Mouse (Mus musculus): ENCODE measurements around the gene Sema6d. TPM values are rescaled to one million over a fixed set of nuclear protein-coding genes. Genes with fewer than 3 reads are reported as not detected.

The Sema6d gene
- total and polyA plus RNA-seq, 3 experiments, result 0.05 TPM; not detected in 2

DNA sequence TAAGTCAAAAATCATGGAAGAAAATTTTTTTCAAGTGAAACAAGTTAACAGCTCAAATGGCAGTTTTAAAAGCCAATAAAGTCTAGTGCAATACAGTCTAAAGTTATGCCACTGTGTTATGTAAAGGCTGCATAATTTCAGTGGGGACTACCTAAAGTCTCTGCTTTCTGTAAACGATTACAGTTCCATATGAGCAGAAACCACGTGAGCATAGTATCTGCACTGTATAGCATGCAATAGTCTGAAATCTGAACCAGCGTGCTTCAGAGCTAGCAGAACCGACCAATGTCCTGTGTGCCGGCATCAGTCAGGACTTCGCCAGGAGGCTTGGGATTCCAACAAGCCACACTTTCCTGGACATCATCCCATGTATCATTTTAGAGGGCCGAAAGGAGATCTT is 538.9 kb downstream of the Sema6d start:
- no peak for DNase-seq (ENCODE audit: low spot score)
- TF ChIP-seq CTCF (IDR thresholded peaks at IDR 0.05; ENCODE audit: low read depth, low read length) (no peak), GATA2 (IDR thresholded peaks at IDR 0.05; ENCODE audit: borderline replicate concordance, low read depth, low read length) (no peak), TAL1 (conservative IDR thresholded peaks at IDR 0.05; ENCODE audit: low read depth, low read length) (no peak), POLR2AphosphoS5 (IDR thresholded peaks at IDR 0.05; ENCODE audit: insufficient replicate concordance, low read depth, low read length) (no peak), GATA1 (IDR thresholded peaks at IDR 0.05; ENCODE audit: borderline replicate concordance, low read length) (no peak)
- H3K9me3 ChIP-seq (replicated peaks), result peaks cover 42% of the 10 kb centered on the region
- H3K4me3 ChIP-seq (ENCODE audit: low read depth, low read length), result no peak overlapping the region
- ATAC-seq (ENCODE audit: extremely low read depth, insufficient number of reproducible peaks, low FRiP score, poor library complexity, severe bottlenecking), result no peak
- no peaks in the 10 kb centered on the region for H3K36me3 ChIP-seq (replicated peaks)
- no peaks in the 10 kb centered on the region for H3K4me1 ChIP-seq (ENCODE audit: insufficient read depth, low read depth, low read length)
- H3K27me3 ChIP-seq (ENCODE audit: insufficient read depth, low read length), result no peaks in the 10 kb centered on the region

DNA sequence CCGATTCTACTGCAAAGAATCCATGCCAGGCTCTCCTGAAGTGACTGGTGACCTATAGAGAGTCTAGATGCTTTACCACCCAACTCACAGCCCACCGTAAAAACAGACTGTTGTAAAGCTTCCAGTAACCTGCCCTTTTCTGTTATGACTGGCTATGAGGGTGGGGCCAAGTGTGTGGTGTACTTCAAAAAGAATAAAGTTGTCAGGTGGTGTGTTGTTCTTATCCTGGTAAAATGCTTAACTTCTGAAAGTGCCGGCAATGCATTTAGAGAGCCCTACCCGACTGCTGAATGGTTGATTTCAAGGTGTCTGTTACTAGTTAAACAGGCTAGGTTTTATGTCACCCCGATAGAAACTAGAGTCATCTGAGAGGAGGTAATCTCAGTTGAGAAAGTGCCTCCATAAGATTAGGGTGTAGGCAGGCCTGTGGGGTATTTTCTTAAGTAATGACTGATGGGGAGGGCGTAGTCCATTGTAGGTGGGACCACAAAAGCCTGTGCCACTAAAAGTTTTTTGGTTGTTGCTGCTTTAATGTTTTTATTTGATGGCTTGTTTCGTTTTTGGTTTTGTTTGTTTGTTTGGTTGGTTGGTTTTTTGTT is 544.7 kb downstream of the Sema6d start:
- no peak for ATAC-seq (ENCODE audit: extremely low read depth, insufficient number of reproducible peaks, low FRiP score, poor library complexity, severe bottlenecking)
- H3K36me3 ChIP-seq (replicated peaks), result no peaks in the 10 kb centered on the region
- DNase-seq (ENCODE audit: low spot score), result no peak
- H3K9me3 ChIP-seq (replicated peaks), result peaks cover 54% of the 10 kb centered on the region
- H3K4me3 ChIP-seq (ENCODE audit: low read depth, low read length), result no peak overlapping the region
- no peaks in the 10 kb centered on the region for H3K27me3 ChIP-seq (ENCODE audit: insufficient read depth, low read length)
- H3K4me1 ChIP-seq (ENCODE audit: insufficient read depth, low read depth, low read length), result no peaks in the 10 kb centered on the region
- TF ChIP-seq GATA1 (IDR thresholded peaks at IDR 0.05; ENCODE audit: borderline replicate concordance, low read length), result no peak
- TF ChIP-seq CTCF (IDR thresholded peaks at IDR 0.05; ENCODE audit: low read depth, low read length), result no peak
- no peak for TF ChIP-seq GATA2 (IDR thresholded peaks at IDR 0.05; ENCODE audit: borderline replicate concordance, low read depth, low read length)
- TF ChIP-seq POLR2AphosphoS5 (IDR thresholded peaks at IDR 0.05; ENCODE audit: insufficient replicate concordance, low read depth, low read length), result no peak
- TF ChIP-seq TAL1 (conservative IDR thresholded peaks at IDR 0.05; ENCODE audit: low read depth, low read length), result no peak

DNA sequence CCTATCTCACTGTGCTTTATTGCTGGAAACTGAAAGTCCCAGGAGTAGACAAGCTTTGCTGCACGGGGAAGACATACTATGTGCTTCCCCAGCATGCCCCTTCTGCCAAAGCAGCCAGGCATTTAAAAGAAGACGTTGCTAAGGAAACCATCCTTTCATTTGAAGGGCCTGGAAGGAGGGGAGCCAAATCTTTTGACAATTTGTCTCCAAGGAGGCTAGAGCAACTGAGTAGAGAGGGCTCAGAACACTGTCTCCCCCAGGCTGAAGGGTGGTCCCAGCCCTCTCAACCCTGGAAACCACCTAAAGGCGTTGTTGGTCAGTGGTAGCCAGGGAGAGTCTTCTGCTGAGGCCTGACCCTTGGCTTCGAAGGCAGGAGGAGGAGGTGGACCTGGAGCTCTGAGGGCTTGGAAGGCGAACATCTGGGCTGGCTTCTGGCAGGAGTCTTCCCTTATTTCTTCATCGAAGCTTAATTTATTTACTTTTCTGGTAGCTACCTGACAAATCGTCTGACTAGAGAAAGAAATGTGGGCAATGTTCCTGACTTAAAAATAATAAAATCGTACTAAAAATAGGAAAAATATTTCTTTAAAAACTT is 545.6 kb downstream of the Sema6d start:
- Histone ChIP-seq H3K9me3 (replicated peaks) (peaks cover 54% of the 10 kb centered on the region), H3K4me3 (ENCODE audit: low read depth, low read length) (no peak overlapping the region), H3K27me3 (ENCODE audit: insufficient read depth, low read length) (no peaks in the 10 kb centered on the region), H3K36me3 (replicated peaks) (no peaks in the 10 kb centered on the region), H3K4me1 (ENCODE audit: insufficient read depth, low read depth, low read length) (no peaks in the 10 kb centered on the region)
- ATAC-seq (ENCODE audit: extremely low read depth, insufficient number of reproducible peaks, low FRiP score, poor library complexity, severe bottlenecking) (no peak), DNase-seq (ENCODE audit: low spot score) (no peak)
- TF ChIP-seq POLR2AphosphoS5 (IDR thresholded peaks at IDR 0.05; ENCODE audit: insufficient replicate concordance, low read depth, low read length) (no peak), CTCF (IDR thresholded peaks at IDR 0.05; ENCODE audit: low read depth, low read length) (no peak), GATA1 (IDR thresholded peaks at IDR 0.05; ENCODE audit: borderline replicate concordance, low read length) (no peak), GATA2 (IDR thresholded peaks at IDR 0.05; ENCODE audit: borderline replicate concordance, low read depth, low read length) (no peak), TAL1 (conservative IDR thresholded peaks at IDR 0.05; ENCODE audit: low read depth, low read length) (no peak)

DNA sequence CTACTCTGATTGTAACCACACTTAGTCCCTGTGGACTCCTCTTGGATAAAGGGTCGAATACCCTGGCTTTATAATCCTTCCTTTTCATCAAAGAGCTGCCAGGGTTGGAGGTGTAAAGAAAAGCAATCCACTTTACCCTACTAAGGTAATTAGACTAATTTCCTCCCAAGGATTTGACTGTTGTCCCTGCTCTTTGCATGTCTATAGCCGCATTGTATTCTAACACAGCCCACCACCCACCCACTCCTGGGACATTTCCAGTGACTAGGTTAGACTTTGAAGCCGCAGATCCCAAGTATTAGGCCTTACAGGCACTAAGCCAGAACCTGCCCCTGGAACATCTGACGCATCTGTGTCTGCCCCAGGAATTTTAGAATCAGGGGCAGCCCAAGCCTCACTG is 547.3 kb downstream of the Sema6d start:
- ATAC-seq (ENCODE audit: extremely low read depth, insufficient number of reproducible peaks, low FRiP score, poor library complexity, severe bottlenecking), result no peak
- Histone ChIP-seq H3K27me3 (ENCODE audit: insufficient read depth, low read length) (no peaks in the 10 kb centered on the region), H3K4me1 (ENCODE audit: insufficient read depth, low read depth, low read length) (no peaks in the 10 kb centered on the region), H3K36me3 (replicated peaks) (no peaks in the 10 kb centered on the region), H3K4me3 (ENCODE audit: low read depth, low read length) (no peak overlapping the region), H3K9me3 (replicated peaks) (peaks cover 53% of the 10 kb centered on the region)
- DNase-seq (ENCODE audit: low spot score), result no peak
- TF ChIP-seq TAL1 (conservative IDR thresholded peaks at IDR 0.05; ENCODE audit: low read depth, low read length) (no peak), CTCF (IDR thresholded peaks at IDR 0.05; ENCODE audit: low read depth, low read length) (no peak), GATA2 (IDR thresholded peaks at IDR 0.05; ENCODE audit: borderline replicate concordance, low read depth, low read length) (no peak), POLR2AphosphoS5 (IDR thresholded peaks at IDR 0.05; ENCODE audit: insufficient replicate concordance, low read depth, low read length) (no peak), GATA1 (IDR thresholded peaks at IDR 0.05; ENCODE audit: borderline replicate concordance, low read length) (no peak)

DNA sequence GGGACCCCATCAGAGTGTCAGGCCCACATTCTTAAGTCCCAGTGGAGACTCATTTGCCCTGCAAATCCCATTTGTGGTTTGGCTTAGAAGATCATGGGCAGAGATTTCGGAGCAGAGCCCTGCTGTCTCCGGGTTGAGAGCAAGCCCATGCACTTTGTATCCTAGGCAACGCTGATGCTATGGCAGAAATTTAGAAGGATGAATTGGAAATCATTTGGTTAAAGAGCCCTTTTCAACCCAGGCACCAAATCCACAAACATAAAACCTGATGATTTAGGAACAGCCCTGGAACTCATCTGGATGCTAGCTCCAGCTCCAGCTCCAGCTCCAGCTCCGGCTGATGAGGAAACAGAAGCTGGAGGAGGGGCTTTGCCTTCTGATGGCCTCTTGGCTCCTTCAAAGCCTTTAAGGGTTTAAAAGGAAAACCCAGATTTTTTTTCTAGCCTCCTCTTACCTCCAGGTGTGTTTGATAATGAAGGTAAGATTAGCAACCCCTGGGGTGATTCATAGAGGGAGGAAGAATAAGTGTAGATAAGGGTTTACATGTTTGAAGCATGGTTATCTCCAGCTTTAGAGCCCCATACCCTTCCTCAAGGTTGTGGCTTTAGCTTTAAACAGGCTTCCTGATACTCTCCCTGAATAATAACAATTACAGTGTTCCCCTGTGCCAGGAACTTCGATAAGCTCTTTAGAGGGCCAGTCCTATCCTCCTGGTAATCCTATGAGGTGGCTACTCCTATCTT is 549.6 kb downstream of the Sema6d start:
- no peak overlapping the region for H3K4me3 ChIP-seq (ENCODE audit: low read depth, low read length)
- DNase-seq (ENCODE audit: low spot score) (no peak), ATAC-seq (ENCODE audit: extremely low read depth, insufficient number of reproducible peaks, low FRiP score, poor library complexity, severe bottlenecking) (no peak)
- H3K27me3 ChIP-seq (ENCODE audit: insufficient read depth, low read length), result no peaks in the 10 kb centered on the region
- H3K4me1 ChIP-seq (ENCODE audit: insufficient read depth, low read depth, low read length), result no peaks in the 10 kb centered on the region
- no peaks in the 10 kb centered on the region for H3K36me3 ChIP-seq (replicated peaks)
- no peak for TF ChIP-seq TAL1 (conservative IDR thresholded peaks at IDR 0.05; ENCODE audit: low read depth, low read length)
- TF ChIP-seq POLR2AphosphoS5 (IDR thresholded peaks at IDR 0.05; ENCODE audit: insufficient replicate concordance, low read depth, low read length), result no peak
- TF ChIP-seq CTCF (IDR thresholded peaks at IDR 0.05; ENCODE audit: low read depth, low read length), result no peak
- no peak for TF ChIP-seq GATA1 (IDR thresholded peaks at IDR 0.05; ENCODE audit: borderline replicate concordance, low read length)
- TF ChIP-seq GATA2 (IDR thresholded peaks at IDR 0.05; ENCODE audit: borderline replicate concordance, low read depth, low read length), result no peak
- peaks cover 57% of the 10 kb centered on the region for H3K9me3 ChIP-seq (replicated peaks)
